Mouse (Mus musculus) small intestine, adult 2 months (tissue): ENCODE data around the gene Tnni1. TPM values are rescaled to one million over a fixed set of nuclear protein-coding genes. Genes with fewer than 3 reads are reported as not detected.

Experiments
- H3K27ac ChIP-seq: fragments of 200-500 bp; 2 replicates; pipeline ENCODE4 v1.5.1; 2012; ENCODE audit warnings: low read depth, low read length, control low read depth, inconsistent platforms; ENCODE audit not compliant: insufficient read depth
- H3K27me3 ChIP-seq: fragments of 200-500 bp; 2 replicates; pipeline ENCODE4 v1.6.1; 2012; ENCODE audit warnings: mild to moderate bottlenecking, moderate library complexity, low read length, inconsistent platforms; ENCODE audit not compliant: control insufficient read depth, insufficient read depth
- H3K36me3 ChIP-seq: fragments of 200-500 bp; 2 replicates; pipeline ENCODE4 v1.6.1; 2012; ENCODE audit warnings: mild to moderate bottlenecking, low read length, control low read depth, inconsistent platforms; ENCODE audit not compliant: control insufficient read depth, insufficient read depth
- H3K4me1 ChIP-seq: fragments of 200-500 bp; 2 replicates; pipeline ENCODE4 v1.6.1; 2012; ENCODE audit warnings: low read length, inconsistent platforms, mixed read lengths; ENCODE audit not compliant: control insufficient read depth, insufficient read depth, insufficient read length
- H3K4me3 ChIP-seq: fragments of 200-500 bp; 2 replicates; pipeline ENCODE4 v1.5.1; 2012; ENCODE audit warnings: low read depth, mild to moderate bottlenecking, control low read depth, inconsistent platforms, low read length, moderate library complexity
- CTCF ChIP-seq: fragments of 200-500 bp; IDR thresholded peaks from 2 replicates; pipeline ENCODE4 v1.5.1; 2012; ENCODE audit warnings: low read depth, mild to moderate bottlenecking, control low read depth, inconsistent platforms, low read length, moderate library complexity, mixed read lengths; ENCODE audit not compliant: insufficient replicate concordance, insufficient read length; ENCODE audit errors: extremely low read depth
- POLR2A ChIP-seq: fragments of 200-500 bp; IDR thresholded peaks from 2 replicates; pipeline ENCODE4 v1.6.1; 2012; ENCODE audit warnings: low read depth, mild to moderate bottlenecking, control low read depth, inconsistent platforms, low read length, moderate library complexity
- WGBS: fragments of 180-500 bp; shearing (Covaris S2); methylation state at CpG from one replicate; pipeline ENCODE4 v1.1.7; 2018; 5-methylcytosine and 5-hydroxymethylcytosine counted together
- polyA plus RNA-seq: library from polyadenylated mRNA; depleted of rRNA; stranded (reverse); fragments of >200 nt; gene quantifications from 2 replicates; pipeline ENCODE4 v1.2.3, GENCODE M21; 2012

Tnni1 gene
- polyA plus RNA-seq, 1 experiment, result 0.42 TPM

GRCm38 (mm10) chr1:135846632-135847031 lies 67.4 kb downstream of the Tnni1 start:
- no peaks in the 10 kb centered on the region for H3K36me3 ChIP-seq
- peaks cover 15% of the 10 kb centered on the region for H3K4me1 ChIP-seq
- WGBS, result 84% methylated on average over 5 of the region's 5 CpGs
- no peak overlapping the region for H3K27ac ChIP-seq
- no peak for TF ChIP-seq CTCF
- TF ChIP-seq POLR2A, result no peak
- no peak overlapping the region for H3K4me3 ChIP-seq
- no peaks in the 10 kb centered on the region for H3K27me3 ChIP-seq

DNA sequence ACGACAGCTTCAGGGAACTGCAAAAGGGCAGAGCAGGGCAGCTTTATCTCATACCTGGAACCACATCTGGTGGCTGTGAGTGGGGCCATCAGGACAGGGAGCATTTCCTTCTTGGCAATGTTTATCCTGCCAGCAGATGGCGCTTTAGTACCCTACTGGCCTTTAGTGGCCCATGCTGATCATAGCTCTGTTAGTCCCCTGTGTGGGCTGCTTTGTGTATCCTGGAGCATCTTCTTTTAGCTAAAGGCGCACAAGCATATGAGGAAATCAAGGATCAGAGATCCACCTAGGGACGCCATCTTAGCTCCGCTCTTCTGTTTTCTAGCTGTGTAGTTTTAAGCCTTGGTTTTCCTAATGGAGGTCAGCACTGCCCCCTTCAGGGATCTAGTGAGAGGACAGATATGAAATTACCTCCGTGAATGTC lies 67.9 kb downstream of the Tnni1 start:
- H3K4me3 ChIP-seq, result no peak overlapping the region
- H3K27ac ChIP-seq, result no peak overlapping the region
- H3K27me3 ChIP-seq, result no peaks in the 10 kb centered on the region
- 28% methylated on average over 6 of the region's 6 CpGs for WGBS
- H3K4me1 ChIP-seq, result peaks cover 15% of the 10 kb centered on the region
- H3K36me3 ChIP-seq, result no peaks in the 10 kb centered on the region
- peak; percentile 92; the same call in 1 of the 2 replicates for TF ChIP-seq CTCF
- no peak for TF ChIP-seq POLR2A

- WGBS, result 17% methylated on average over 17 of the region's 17 CpGs
- Histone ChIP-seq H3K36me3 (no peaks in the 10 kb centered on the region), H3K4me3 (no peak overlapping the region), H3K27me3 (no peaks in the 10 kb centered on the region), H3K27ac (no peak overlapping the region), H3K4me1 (peaks cover 15% of the 10 kb centered on the region)
- TF ChIP-seq CTCF (no peak), POLR2A (no peak)
Measured at GRCm38 (mm10) chr1:135847611-135848351, 68.5 kb downstream of the Tnni1 start.

- TF ChIP-seq CTCF, result peak; percentile 59; the same call in 1 of the 2 replicates
- TF ChIP-seq POLR2A, result no peak
- peaks cover 17% of the 10 kb centered on the region for H3K4me1 ChIP-seq
- whole genome bisulfite sequencing, result 71% methylated on average over 12 of the region's 12 CpGs
- no peak overlapping the region for H3K27ac ChIP-seq
- no peaks in the 10 kb centered on the region for H3K27me3 ChIP-seq
- no peak overlapping the region for H3K4me3 ChIP-seq
- H3K36me3 ChIP-seq, result no peaks in the 10 kb centered on the region
Measured at GRCm38 (mm10) chr1:135850722-135851512, 71.7 kb downstream of the Tnni1 start.

GRCm38 (mm10) chr1:135852044-135852756 lies 73.0 kb downstream of the Tnni1 start:
- TF ChIP-seq CTCF, result no peak
- no peak for TF ChIP-seq POLR2A
- Histone ChIP-seq H3K4me1 (peaks cover 10% of the 10 kb centered on the region), H3K27ac (no peak overlapping the region), H3K27me3 (no peaks in the 10 kb centered on the region), H3K4me3 (no peak overlapping the region), H3K36me3 (no peaks in the 10 kb centered on the region)
- 62% methylated on average over 13 of the region's 13 CpGs for WGBS

- TF ChIP-seq CTCF (no peak), POLR2A (no peak)
- Histone ChIP-seq H3K36me3 (no peaks in the 10 kb centered on the region), H3K4me1 (peaks cover 2% of the 10 kb centered on the region; the same call in 1 of the 2 replicates), H3K4me3 (no peak overlapping the region), H3K27ac (no peak overlapping the region), H3K27me3 (no peaks in the 10 kb centered on the region)
- WGBS, result 63% methylated on average over 4 of the region's 4 CpGs
Measured at GRCm38 (mm10) chr1:135853200-135853599, 74.0 kb downstream of the Tnni1 start.
